Mouse (Mus musculus): ENCODE measurements around the gene Tmem161b.
A peak's percentile ranks its signal among the peaks of the same experiment; 100 is the strongest.
"Not testable (repeated sequence)": the region's sequence is repeated elsewhere in the genome, so short reads cannot be mapped to it uniquely, and the experiment has no call there.

Gene Tmem161b

GRCm38 (mm10) chr13:84221820-84222681, at the start of gene Tmem161b:
TSS of gene Tmem161b (plus strand) at chr13:84222296.
- DNase-seq = peak; percentile 87

GRCm38 (mm10) chr13:84185835-84186234, 36.3 kb upstream of the Tmem161b start:
- not testable (repeated sequence) for DNase-seq

- DNase-seq = no peak
Measured at GRCm38 (mm10) chr13:84192723-84193122, 29.4 kb upstream of the Tmem161b start.

- DNase-seq = no peak
Measured at GRCm38 (mm10) chr13:84222682-84222992, 541 bp downstream of the Tmem161b start.

- DNase-seq = no peak
Measured at GRCm38 (mm10) chr13:84223018-84223417, 922 bp downstream of the Tmem161b start.

- no peak for DNase-seq
Measured at GRCm38 (mm10) chr13:84234019-84234418, 11.9 kb downstream of the Tmem161b start.

- no peak for DNase-seq
Measured at GRCm38 (mm10) chr13:84236768-84237167, 14.7 kb downstream of the Tmem161b start.

- no peak for DNase-seq
Measured at GRCm38 (mm10) chr13:84238184-84238583, 16.1 kb downstream of the Tmem161b start.

GRCm38 (mm10) chr13:84248065-84248464, 26.0 kb downstream of the Tmem161b start:
- no peak for DNase-seq

- DNase-seq = no peak
Measured at GRCm38 (mm10) chr13:84251295-84251694, 29.2 kb downstream of the Tmem161b start.

GRCm38 (mm10) chr13:84255047-84255446, 33.0 kb downstream of the Tmem161b start:
- DNase-seq = no peak

GRCm38 (mm10) chr13:84264418-84264817, 42.3 kb downstream of the Tmem161b start:
- DNase-seq = not testable (repeated sequence)

GRCm38 (mm10) chr13:84276246-84276645, 54.1 kb downstream of the Tmem161b start:
- DNase-seq = no peak

GRCm38 (mm10) chr13:84280352-84280751, 58.3 kb downstream of the Tmem161b start:
- DNase-seq = no peak

- no peak for DNase-seq
Measured at GRCm38 (mm10) chr13:84282966-84283365, 60.9 kb downstream of the Tmem161b start.

- no peak for DNase-seq
Measured at GRCm38 (mm10) chr13:84284764-84285558, 62.9 kb downstream of the Tmem161b start.

GRCm38 (mm10) chr13:84285559-84285945, 63.5 kb downstream of the Tmem161b start:
- DNase-seq = no peak

- no peak for DNase-seq
Measured at GRCm38 (mm10) chr13:84299445-84300053, 77.5 kb downstream of the Tmem161b start.

- no peak for DNase-seq
Measured at GRCm38 (mm10) chr13:84343272-84343671, 121.2 kb downstream of the Tmem161b start.

GRCm38 (mm10) chr13:84343691-84344495, 121.8 kb downstream of the Tmem161b start:
- peak; percentile 22 for DNase-seq

GRCm38 (mm10) chr13:84344711-84345110, 122.6 kb downstream of the Tmem161b start:
- DNase-seq = peak; percentile 17

GRCm38 (mm10) chr13:84345114-84345513, 123.0 kb downstream of the Tmem161b start:
- peak; percentile 15 for DNase-seq

Measured in cerebellum, adult 8-10 months (tissue).